Mouse (Mus musculus) embryo, embryonic 10 days (tissue): ENCODE data around the gene Sap30bp.
A peak's percentile ranks its signal among the peaks of the same experiment; 100 is the strongest.

Experiments used
- DNase-seq: peaks from one replicate; pipeline ENCODE4 v3.0.0-alpha.2; 2015; ENCODE audit warnings: low spot score

Gene Sap30bp

GRCm38 (mm10) chr11:115955195-115955858 is 22.2 kb downstream of the Sap30bp start:
- peak; percentile 41 for DNase-seq

DNA sequence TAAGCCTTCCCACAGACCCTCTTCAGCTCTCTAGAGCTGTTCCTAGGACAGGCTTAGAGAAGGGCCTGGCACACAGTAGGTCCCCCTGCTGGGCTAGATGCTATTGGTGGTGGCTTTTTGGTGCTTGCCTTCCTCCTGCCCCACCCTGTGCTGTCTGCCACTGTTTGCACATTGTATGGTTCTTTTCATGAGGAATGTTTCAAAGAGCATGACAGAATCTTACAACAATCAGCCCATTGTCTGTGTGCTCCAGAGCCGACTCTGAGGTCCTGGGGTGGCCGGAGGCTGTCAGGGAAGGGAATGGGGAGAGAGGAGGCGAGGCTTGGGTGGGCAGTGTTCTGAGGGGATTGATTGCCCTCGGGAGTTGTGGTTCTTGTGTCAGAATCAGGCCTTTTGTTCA is 23.4 kb downstream of the Sap30bp start:
- peak; percentile 78 for DNase-seq

- no peak for DNase-seq
These were observed 24.9 kb downstream of the Sap30bp start for GRCm38 (mm10) chr11:115957971-115958370.

- DNase-seq, result no peak
These were observed 25.9 kb downstream of the Sap30bp start for GRCm38 (mm10) chr11:115959018-115959417.

DNA sequence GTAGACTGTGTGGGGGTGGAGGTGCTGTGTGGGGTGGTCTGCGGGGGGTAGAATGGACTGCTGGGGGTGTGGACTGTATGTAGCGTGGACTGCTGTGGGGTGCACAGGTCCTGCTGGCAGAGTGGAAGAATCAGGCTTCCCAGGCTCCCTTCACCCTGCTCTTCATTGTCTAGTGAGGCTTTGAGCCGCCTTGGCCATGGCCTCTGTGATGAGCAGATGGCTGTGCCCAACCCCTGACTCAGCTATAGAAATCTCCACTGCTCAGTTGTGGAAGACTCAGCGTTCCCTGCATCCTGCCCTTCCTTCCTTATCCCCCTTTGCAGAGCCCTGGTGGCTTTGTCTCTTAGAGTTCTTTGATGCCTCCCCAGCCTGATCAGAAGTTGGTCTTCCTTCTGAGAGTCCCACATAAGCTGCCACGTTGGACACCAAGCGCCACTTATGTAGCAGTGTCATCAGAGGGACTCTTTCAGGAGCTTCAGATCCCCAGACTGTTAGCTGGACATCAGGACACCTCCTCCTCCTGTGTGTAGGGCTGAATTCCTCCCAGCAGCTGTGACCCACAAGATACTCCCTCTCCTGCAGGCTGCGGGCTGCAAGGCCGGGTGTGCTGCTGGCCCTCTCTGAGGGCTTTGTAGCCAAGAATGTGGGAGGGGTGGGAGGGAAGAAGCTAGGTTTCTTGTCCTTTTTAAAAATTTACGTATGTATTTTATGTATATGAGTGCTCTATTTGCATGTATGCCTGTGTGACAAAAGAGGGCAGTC is 29.8 kb downstream of the Sap30bp start:
- no peak for DNase-seq

- DNase-seq, result no peak
These were observed 32.0 kb downstream of the Sap30bp start for GRCm38 (mm10) chr11:115964977-115965604.

GRCm38 (mm10) chr11:115968731-115969405 is 35.8 kb downstream of the Sap30bp start:
- no peak for DNase-seq

GRCm38 (mm10) chr11:115970006-115970673 is 37.1 kb downstream of the Sap30bp start:
- no peak for DNase-seq

- no peak for DNase-seq
These were observed 37.9 kb downstream of the Sap30bp start for GRCm38 (mm10) chr11:115971016-115971415.

DNA sequence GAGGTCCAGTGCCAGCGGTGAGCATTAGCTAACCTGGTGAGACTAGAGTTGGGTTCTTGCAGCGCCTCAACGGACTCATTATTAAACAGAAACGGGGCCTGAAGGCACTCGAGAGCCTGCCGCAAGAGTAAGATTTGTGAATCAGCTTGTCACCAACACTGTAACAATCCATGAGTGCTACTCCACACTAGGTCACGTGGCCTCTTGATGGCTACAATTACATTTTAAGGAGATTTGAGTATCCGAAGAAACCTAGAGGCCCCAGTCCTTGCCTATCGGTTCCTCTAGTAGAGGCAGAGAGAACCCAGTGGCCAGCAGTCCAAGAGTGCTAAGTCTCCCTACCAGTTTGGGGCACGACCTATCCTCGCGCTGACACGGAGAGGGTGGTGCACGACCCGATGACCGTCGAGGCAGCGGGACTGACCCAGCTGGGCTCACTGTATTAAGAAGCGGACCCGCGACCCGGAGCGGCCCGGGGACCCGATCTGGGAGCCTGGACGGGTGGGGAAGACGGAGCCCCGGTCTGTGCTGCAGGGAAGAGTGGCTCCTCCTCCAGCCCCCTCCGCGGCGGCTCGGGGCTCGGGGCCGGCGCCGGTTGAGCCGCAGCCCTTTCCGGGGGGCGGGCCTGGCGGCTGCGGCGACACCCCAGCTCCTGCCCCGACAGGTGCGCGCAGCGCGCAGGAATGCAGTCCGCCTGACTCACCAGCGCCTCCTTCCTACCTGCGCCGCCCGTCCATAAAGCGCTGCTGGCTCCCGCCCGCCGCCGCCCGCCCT is 41.4 kb downstream of the Sap30bp start, which contains the start of gene Itgb4:
Gene Itgb4, plus strand, starts transcription at position 401 of the 774 bp plus-strand sequence.
- peak; percentile 30 for DNase-seq

DNA sequence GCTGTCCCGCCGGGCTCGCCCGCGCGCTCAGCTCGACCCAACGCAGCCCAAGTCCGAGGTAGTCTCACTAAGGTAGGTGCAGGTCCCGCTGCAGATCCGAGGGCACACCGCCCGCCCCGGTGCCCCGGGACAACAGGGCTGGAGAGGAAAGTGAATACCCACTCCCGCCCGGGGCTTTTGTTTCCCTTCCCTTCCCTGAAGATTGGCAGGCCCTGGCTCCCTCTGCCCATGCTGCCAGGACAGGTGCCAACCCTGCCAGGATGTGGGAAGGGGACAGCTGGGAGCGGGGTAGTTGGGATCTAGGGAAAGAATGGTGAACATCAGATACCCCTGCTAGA is 42.0 kb downstream of the Sap30bp start:
- no peak for DNase-seq

DNA sequence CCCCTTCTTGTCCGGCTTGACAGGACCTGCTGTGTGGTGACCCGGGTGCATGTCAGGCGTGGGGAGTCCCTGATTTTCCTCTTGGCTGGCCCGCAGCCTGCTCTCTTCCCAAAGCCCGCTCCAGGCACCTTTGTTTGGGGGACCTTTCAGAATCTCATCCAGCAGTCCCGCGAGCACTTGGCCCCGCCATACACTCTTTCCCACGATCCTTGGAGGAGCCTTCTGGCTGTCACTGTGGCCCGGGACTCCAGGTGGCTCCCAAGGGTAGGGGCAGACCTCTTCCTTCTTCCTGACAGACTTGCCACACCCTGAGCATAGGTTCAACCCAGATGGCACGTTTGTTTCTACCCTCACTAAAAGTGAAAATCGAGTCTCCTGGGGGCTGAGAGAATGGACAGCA is 42.5 kb downstream of the Sap30bp start:
- DNase-seq, result no peak

GRCm38 (mm10) chr11:115982472-115982871 is 49.4 kb downstream of the Sap30bp start:
- no peak for DNase-seq

- DNase-seq, result no peak
These were observed 50.2 kb downstream of the Sap30bp start for GRCm38 (mm10) chr11:115983291-115983690.

DNA sequence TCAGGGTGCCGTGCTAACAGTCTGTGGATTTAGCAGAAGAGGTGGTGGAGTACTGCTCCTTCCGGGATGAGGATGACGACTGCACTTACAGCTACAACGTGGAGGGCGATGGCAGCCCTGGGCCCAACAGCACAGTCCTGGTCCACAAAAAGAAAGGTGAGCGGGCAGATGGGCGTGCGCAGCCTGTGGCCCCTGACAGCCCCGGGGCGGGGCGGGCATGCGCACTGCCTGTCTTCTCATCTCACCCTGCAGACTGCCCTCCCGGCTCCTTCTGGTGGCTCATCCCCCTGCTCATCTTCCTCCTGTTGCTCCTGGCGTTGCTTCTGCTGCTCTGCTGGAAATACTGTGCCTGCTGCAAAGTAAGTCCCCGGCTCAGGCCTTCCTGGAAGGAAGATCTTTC is 56.6 kb downstream of the Sap30bp start:
- peak; percentile 36 for DNase-seq

GRCm38 (mm10) chr11:115992098-115992497 is 59.0 kb downstream of the Sap30bp start:
- no peak for DNase-seq

DNA sequence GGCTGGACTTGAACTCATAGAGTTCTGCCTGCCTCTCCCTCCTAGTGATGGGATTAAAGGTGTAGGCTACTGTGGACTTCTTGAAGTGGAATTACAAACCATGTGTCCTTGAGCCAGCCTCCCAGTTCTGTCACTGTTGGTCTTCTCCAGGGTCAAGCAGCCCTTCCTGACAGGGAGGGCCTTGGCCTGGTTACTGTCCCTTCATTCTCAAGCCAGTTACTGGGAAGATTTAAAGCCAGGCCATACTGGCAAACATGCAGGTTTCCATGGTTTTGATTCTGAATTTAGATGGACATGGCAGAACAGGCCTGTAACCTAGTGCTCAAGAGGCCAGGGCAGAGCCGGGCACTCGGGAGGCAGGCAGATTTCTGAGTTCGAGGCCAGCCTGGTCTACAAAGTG is 62.2 kb downstream of the Sap30bp start:
- no peak for DNase-seq

DNA sequence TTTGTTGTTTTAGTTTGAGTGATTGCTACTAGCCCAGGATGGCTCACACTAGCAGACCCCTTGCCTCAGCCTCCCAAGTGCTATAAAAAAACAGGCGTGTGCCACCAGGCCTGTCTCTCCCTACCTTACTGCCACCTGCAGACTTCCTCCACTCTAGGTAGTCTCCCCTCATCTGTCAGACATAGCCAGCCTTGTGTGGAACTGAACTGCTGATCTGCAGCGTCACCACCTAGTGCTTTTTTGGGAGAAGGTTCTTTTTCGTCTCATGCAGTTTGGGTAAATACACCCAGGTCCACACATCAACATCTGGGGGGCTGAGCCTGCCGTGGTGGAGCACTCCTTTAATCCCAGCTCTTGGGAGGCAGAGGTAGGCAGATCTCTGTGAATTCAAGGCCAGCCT is 64.0 kb downstream of the Sap30bp start:
- DNase-seq, result no peak

DNA sequence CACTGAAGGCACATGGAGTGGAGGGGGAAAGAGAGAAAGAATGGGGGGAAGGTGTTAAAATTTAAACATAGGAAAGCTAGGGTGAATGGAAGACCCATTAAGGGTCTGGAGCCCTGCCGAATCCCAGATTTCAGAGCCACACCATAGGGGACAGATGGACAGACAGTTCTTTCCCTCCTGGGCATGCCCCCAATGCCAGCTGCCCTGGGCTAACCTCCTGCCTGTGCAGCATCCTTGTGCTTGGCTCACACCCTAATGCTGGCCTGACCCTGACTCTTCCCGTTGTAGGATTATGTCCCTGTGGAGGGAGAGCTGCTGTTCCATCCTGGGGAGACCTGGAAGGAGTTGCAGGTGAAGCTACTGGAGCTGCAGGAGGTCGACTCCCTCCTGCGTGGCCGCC is 64.6 kb downstream of the Sap30bp start:
- DNase-seq, result no peak

DNA sequence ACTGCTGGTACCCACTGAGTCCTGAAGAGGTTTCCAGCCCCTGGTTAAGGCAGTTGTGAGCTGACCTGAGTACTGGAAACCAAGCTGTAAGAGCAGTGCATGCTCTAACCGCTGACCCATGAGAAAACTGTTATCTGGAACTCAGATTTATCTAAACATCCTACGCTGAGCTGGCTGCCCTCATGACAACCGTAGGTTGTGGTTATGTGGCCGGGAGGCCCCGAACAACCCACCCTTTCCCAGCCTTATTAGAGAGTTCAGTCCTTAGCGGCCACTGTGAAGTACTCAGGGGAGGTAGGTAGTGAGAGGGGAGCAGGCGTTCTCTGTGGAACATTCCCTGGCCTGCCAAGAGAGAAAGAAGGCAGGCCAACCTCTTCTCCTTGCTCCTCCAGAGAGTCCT is 65.9 kb downstream of the Sap30bp start:
- DNase-seq, result no peak

- peak; percentile 87 for DNase-seq
These were observed 66.6 kb downstream of the Sap30bp start for GRCm38 (mm10) chr11:115999538-116000143.
